Mouse (Mus musculus) forelimb bud, embryonic 11.5 days (tissue): ENCODE measurements at regions not wholly inside any gene's neighbourhood (a gene's known extent, or its start where the extent isn't known, plus 50 kb on each side); places are given as distances from the start of the nearest gene placed in this dataset.

Source experiments
- DNase-seq: peaks from one replicate; pipeline ENCODE4 v3.0.0-alpha.2; 2012; ENCODE audit warnings: low read depth, low spot score

DNA sequence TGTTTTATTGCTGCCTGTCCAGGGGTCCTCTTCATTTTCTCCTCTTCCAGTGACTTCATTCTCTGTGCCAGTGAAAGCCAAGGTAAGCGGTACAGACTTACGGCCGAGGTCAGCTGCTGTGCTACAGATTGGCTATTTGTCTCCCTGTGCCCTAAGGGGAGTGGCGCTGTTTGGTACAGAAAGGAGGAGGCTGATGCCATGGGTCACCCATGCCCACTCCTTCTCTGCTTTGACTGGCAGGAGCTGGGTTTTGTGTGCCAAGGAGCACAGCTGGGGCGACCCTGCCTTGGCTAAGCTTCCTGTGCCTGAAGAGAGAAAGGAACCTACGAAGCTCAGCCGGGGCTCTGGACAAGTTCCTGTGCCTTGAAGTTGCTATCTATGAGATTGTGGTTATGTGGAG is 70.0 kb upstream of the Fggy start:
- DNase-seq: no peak

DNA sequence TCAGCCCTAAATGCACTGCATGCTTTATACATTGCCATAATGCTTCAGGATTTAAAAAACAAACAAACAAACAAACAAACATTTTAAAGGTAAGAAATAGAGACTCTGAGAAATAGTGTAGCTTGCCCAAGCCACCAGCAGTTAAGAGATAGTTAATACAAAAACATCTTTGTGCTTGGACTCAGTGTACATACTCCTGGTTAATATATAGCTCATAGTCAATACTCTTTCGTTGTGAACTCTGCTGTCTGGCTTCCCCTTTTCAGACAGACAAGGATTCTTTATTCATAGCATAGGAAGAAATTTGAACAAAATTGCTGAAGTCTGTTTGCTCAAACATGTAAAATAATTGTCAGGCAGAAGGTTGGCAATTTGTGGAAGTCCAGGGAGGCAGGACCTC is 69.3 kb upstream of the Fggy start:
- DNase-seq: no peak

DNA sequence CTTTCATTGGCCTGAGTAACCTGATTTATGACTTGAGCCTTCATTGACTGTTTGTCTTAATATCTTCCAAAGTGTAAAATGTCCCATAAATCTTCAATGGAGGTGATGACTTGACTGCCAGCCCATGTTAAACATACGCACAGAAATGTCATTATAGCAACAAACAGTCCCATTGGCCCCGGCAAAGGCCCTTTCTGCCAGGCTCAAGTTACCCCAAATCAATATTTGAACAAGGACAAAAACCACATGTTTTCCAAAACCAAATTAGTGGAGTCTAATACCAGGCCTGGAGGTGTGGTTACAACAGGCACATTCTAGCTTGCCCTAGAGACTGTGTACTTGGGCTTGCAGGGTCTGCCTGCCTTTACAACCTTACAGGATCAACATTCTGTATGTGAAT is 68.2 kb upstream of the Fggy start:
- peak; percentile 78 for DNase-seq

DNA sequence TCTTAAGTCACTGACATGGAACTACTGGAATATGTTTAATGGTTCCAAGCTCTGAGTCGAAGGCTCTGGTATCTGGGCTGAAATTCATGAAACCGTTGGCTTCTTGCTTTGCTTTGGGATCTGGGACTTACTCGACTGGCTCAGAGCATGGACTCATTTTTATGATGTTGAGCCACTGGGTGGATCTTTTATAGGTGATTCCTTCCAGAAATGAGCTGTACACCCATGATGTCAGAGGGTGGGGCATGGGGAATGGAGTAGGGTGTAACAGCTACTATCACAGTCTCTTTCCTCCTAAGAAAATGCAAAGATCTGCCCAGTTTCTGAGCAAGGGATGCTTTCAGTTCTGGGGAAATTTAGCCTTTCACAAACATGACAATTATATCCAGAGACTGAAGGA is 57.0 kb upstream of the Fggy start:
- DNase-seq: no peak

DNA sequence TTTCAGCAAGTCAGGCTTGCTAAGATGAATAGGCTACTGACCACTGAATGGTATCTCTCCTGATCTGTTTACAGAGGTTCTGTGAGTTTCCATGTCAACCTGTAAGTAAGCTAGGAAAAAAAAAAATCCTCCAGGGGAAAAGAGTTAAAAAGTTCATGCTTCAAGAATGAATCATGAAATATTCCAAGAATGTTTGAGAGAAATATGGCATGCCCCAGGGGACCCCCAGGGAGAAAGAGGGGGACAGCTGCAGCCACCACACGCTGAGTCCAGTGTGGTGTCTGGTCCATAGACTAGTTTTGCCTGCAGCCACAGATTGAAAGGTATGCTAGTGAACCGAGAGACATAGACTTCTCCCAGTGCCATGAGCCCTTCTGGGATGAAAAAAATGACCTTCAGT is 56.1 kb upstream of the Fggy start:
- DNase-seq: no peak

DNA sequence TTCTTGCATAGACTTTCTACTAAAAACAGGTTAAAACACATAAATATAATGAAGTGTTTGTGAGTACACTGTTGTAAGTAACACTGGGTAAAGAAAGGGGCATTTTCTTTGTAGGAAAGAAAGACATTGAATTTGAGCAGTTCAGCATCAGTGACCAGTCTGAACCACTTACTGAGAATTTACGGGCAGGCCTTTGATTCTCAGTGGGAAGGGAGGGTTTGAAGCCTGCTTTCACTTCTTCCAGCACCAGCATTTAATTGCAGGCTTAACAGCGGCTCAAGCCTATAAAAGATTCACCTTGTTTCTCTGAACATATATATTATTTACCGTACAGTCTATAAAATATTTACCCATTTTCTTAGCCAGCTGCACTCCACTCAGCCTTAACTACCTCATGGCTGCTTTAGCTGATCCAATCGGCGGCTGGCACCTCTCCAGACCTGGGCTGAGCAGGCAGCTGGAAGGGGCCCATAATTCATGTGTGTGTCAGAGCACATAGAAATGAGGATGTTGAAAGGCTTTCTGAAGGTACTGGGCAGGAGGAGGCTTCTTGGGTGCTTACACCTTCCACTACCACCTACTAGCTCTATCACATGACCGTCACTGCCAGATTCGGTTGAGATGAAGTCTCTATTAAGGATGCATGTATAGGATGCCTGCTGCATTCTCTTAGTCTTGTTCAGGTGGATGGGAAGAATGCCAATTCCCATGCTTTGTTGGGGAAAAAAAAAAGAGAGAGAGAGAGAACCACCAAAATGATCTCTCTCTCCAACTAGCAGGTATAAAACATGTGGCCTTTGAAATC is 50.0 kb upstream of the Fggy start:
- peak; percentile 54 for DNase-seq
